14 mouse cellular contexts compared by ENCODE assay signal in the genomic region with DNA sequence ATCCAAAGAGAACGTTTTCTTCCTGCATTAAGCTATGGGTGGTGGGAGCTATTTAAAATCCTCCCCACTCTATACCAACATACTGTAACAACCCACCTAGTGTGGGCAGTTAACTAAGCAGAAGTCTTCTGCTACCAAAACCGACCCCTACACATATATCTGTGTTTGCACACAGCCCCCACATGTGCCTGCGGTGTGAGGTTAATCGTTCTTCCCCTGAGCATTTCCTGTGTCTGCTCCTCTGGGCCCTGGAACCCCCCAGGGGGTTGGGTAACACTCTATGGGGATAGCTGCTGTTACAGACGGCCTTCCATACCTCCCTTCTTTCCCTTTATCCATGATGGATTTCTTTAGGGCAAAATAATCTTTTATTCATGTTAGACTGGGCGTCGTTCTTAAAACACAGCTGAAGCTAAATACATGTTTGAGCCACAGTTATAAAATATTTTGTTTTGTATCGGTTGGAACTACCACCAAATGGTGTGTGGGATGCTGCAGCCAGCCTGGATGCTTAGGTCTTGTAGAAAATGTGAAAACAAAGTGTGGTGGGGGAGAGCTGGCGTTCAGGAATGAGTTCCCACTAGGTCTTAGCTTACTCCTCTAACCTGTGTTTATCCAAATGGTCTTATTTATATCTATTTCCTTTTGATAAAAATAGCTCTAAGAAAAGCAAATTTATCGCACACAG.
A peak's percentile ranks its signal among the peaks of the same experiment; 100 is the strongest.
DNase-seq lines count a peak whose midpoint lies in the region; ATAC-seq lines count a peak whose summit lies in the region.
"Had no signal": no experiment of that assay in that cellular context is flagged by ENCODE, and none has a peak within 500 bp of the region (broad histone marks: within the 10 kb centered on the region; RNA-seq: fewer than 3 reads in every experiment).

No protein-coding gene starts in this region.

- no peak for DNase-seq in embryonic facial prominence, embryonic 10.5 days (ENCODE audit: low spot score)
- peak; percentile 39 to 49 for DNase-seq in right cerebral cortex, adult 2 months (ENCODE audit: low spot score in 2 of 2)
- no peak for DNase-seq in right cerebral cortex, postnatal 10 days (ENCODE audit: low spot score in 2 of 2)
- no peak for DNase-seq in Muller cell, postnatal 12 days (ENCODE audit: inconsistent ontology term)
- DNase-seq: adrenal gland, postnatal 14 days; cerebellum, adult 8-10 months; heart, postnatal 14 days; kidney, adult 18-20 months; lung, adult 18-20 months had no signal

- peaks cover 40% of the 10 kb centered on the region for H3K4me1 ChIP-seq in embryonic facial prominence, embryonic 13.5 days
- peaks cover 53% of the 10 kb centered on the region for H3K4me1 ChIP-seq in embryonic facial prominence, embryonic 10.5 days
- peaks cover 43% of the 10 kb centered on the region for H3K4me1 ChIP-seq in megakaryocyte, embryonic 14.5 days
- H3K4me1 ChIP-seq in midbrain, embryonic 16.5 days (ENCODE audit: control insufficient read depth, insufficient read depth, low read length) = peaks cover 13% of the 10 kb centered on the region
- peaks cover 30% of the 10 kb centered on the region for H3K4me1 ChIP-seq in midbrain, embryonic 13.5 days (replicated peaks)

- H3K36me3 ChIP-seq in embryonic facial prominence, embryonic 13.5 days = no peaks in the 10 kb centered on the region
- no peaks in the 10 kb centered on the region for H3K36me3 ChIP-seq in embryonic facial prominence, embryonic 10.5 days (replicated peaks)
- no peaks in the 10 kb centered on the region for H3K36me3 ChIP-seq in megakaryocyte, embryonic 14.5 days (replicated peaks; ENCODE audit: low read length)
- no peaks in the 10 kb centered on the region for H3K36me3 ChIP-seq in midbrain, embryonic 16.5 days (ENCODE audit: control insufficient read depth, insufficient read depth, low read length)
- no peaks in the 10 kb centered on the region for H3K36me3 ChIP-seq in midbrain, embryonic 13.5 days
- H3K36me3 ChIP-seq: midbrain, embryonic 15.5 days had no signal

- H3K27me3 ChIP-seq in embryonic facial prominence, embryonic 13.5 days = no peaks in the 10 kb centered on the region
- H3K27me3 ChIP-seq in embryonic facial prominence, embryonic 10.5 days (replicated peaks; ENCODE audit: low read depth, poor library complexity, severe bottlenecking) = no peaks in the 10 kb centered on the region
- H3K27me3 ChIP-seq in megakaryocyte, embryonic 14.5 days (replicated peaks) = peaks cover 3% of the 10 kb centered on the region
- H3K27me3 ChIP-seq in midbrain, embryonic 16.5 days (ENCODE audit: control insufficient read depth, insufficient read depth, low read depth, low read length) = no peaks in the 10 kb centered on the region
- H3K27me3 ChIP-seq in midbrain, embryonic 13.5 days = no peaks in the 10 kb centered on the region
- H3K27me3 ChIP-seq: midbrain, embryonic 15.5 days had no signal

- ATAC-seq in embryonic facial prominence, embryonic 13.5 days (ENCODE audit: insufficient number of reproducible peaks, insufficient read depth, low FRiP score, low TSS enrichment, low read depth) = no peak
- ATAC-seq in midbrain, embryonic 16.5 days = no peak
- ATAC-seq in midbrain, embryonic 13.5 days = no peak
- ATAC-seq: midbrain, embryonic 15.5 days had no signal

- H3K9me3 ChIP-seq in embryonic facial prominence, embryonic 13.5 days = no peaks in the 10 kb centered on the region
- H3K9me3 ChIP-seq in embryonic facial prominence, embryonic 10.5 days = no peaks in the 10 kb centered on the region
- no peaks in the 10 kb centered on the region for H3K9me3 ChIP-seq in megakaryocyte, embryonic 14.5 days
- H3K9me3 ChIP-seq in midbrain, embryonic 16.5 days (replicated peaks; ENCODE audit: control insufficient read depth, low read length, poor library complexity, severe bottlenecking) = no peaks in the 10 kb centered on the region
- H3K9me3 ChIP-seq in midbrain, embryonic 13.5 days = no peaks in the 10 kb centered on the region
- H3K9me3 ChIP-seq: midbrain, embryonic 15.5 days had no signal

- H3K9ac ChIP-seq in embryonic facial prominence, embryonic 13.5 days = no peak overlapping the region
- no peak overlapping the region for H3K9ac ChIP-seq in midbrain, embryonic 16.5 days (ENCODE audit: low read depth, low read length)
- no peak overlapping the region for H3K9ac ChIP-seq in midbrain, embryonic 13.5 days (replicated peaks)
- H3K9ac ChIP-seq: midbrain, embryonic 15.5 days had no signal

- no peak overlapping the region for H3K4me3 ChIP-seq in embryonic facial prominence, embryonic 13.5 days
- H3K4me3 ChIP-seq in embryonic facial prominence, embryonic 10.5 days = no peak overlapping the region
- peak overlapping the region; percentile 79 for H3K4me3 ChIP-seq in megakaryocyte, embryonic 14.5 days (replicated peaks)
- H3K4me3 ChIP-seq in midbrain, embryonic 16.5 days (ENCODE audit: low read depth, low read length) = no peak overlapping the region
- H3K4me3 ChIP-seq in midbrain, embryonic 13.5 days (replicated peaks) = no peak overlapping the region
- H3K4me3 ChIP-seq: midbrain, embryonic 15.5 days had no signal

- H3K27ac ChIP-seq in embryonic facial prominence, embryonic 13.5 days = 0 out of 2 replicates have a peak overlapping the region, but pooled peaks have one; percentile 16
- H3K27ac ChIP-seq in embryonic facial prominence, embryonic 10.5 days (replicated peaks) = no peak overlapping the region
- no peak overlapping the region for H3K27ac ChIP-seq in midbrain, embryonic 16.5 days (ENCODE audit: low read length)
- H3K27ac ChIP-seq in midbrain, embryonic 13.5 days = no peak overlapping the region
- H3K27ac ChIP-seq: midbrain, embryonic 15.5 days had no signal

- WGBS in embryonic facial prominence, embryonic 13.5 days = 42% methylated on average over 10 of the region's 10 CpGs
- WGBS in embryonic facial prominence, embryonic 10.5 days = 51% methylated on average over 10 of the region's 10 CpGs
- 59% methylated on average over 10 of the region's 10 CpGs for WGBS in midbrain, embryonic 16.5 days
- 69% methylated on average over 10 of the region's 10 CpGs for WGBS in midbrain, embryonic 13.5 days

- no peak overlapping the region for H3K4me2 ChIP-seq in embryonic facial prominence, embryonic 13.5 days
- no peak overlapping the region for H3K4me2 ChIP-seq in midbrain, embryonic 16.5 days (ENCODE audit: low read length)
- H3K4me2 ChIP-seq in midbrain, embryonic 13.5 days (replicated peaks) = no peak overlapping the region
- H3K4me2 ChIP-seq: midbrain, embryonic 15.5 days had no signal

Comparison
In these comparisons a context has a peak if more than half of its experiments do, and no peak if none do; other contexts are left out.
1. DNase-seq: peak in right cerebral cortex, adult 2 months (2 of 2); none in embryonic facial prominence, embryonic 10.5 days (single experiment), right cerebral cortex, postnatal 10 days (0 of 2) and Muller cell, postnatal 12 days (single experiment).